In genomic region chr3:129520499-129520898, GRCm38 (mm10) we compare ENCODE assay signal across 10 mouse cellular contexts. TPM values are rescaled to one million over a fixed set of nuclear protein-coding genes. Genes with fewer than 3 reads are reported as not detected.
DNase-seq lines count a peak whose midpoint lies in the region; ATAC-seq and TF ChIP-seq lines count a peak whose summit lies in the region.
"Had no signal": no experiment of that assay in that cellular context is flagged by ENCODE, and none has a peak within 500 bp of the region (broad histone marks: within the 10 kb centered on the region; RNA-seq: fewer than 3 reads in every experiment).

No protein-coding gene starts in this region.

- no peak overlapping the region for H3K27ac ChIP-seq in layer of hippocampus, adult 2 months
- H3K27ac ChIP-seq in forebrain, embryonic 13.5 days: no peak overlapping the region
- H3K27ac ChIP-seq: embryonic facial prominence, embryonic 10.5 days; limb, embryonic 12.5 days; neural tube, embryonic 13.5 days had no signal

- no peak overlapping the region for H3K4me2 ChIP-seq in forebrain, embryonic 13.5 days
- H3K4me2 ChIP-seq: limb, embryonic 12.5 days; neural tube, embryonic 13.5 days had no signal

- ATAC-seq in forebrain, embryonic 13.5 days: no peak

- TF ChIP-seq CTCF in layer of hippocampus, adult 2 months (conservative IDR thresholded peaks at IDR 0.05): peak; percentile 73

- DNase-seq in layer of hippocampus, adult 2 months (ENCODE audit: low spot score in 2 of 2): peak in 1 of 2 experiments; percentile 35
- DNase-seq in layer of hippocampus, postnatal 10 days (ENCODE audit: low spot score in 2 of 2): no peak
- peak; percentile 81 for DNase-seq in CD4-positive, CD25-positive, alpha-beta regulatory T cell, adult 2 months (ENCODE audit: low read depth, low spot score)
- peak; percentile 51 for DNase-seq in NIH3T3 (ENCODE audit: low read depth)
- peak; percentile 78 for DNase-seq in naive thymus-derived CD4-positive, alpha-beta T cell, adult 2 months (ENCODE audit: low read depth)
- no peak for DNase-seq in urinary bladder, postnatal 36 days (ENCODE audit: low spot score in 2 of 2)

- no peaks in the 10 kb centered on the region for H3K36me3 ChIP-seq in forebrain, embryonic 13.5 days (ENCODE audit: poor library complexity, severe bottlenecking)
- H3K36me3 ChIP-seq: embryonic facial prominence, embryonic 10.5 days; limb, embryonic 12.5 days; neural tube, embryonic 13.5 days had no signal

- 86% methylated on average over 4 of the region's 4 CpGs for WGBS in forebrain, embryonic 13.5 days

- no peak overlapping the region for H3K4me3 ChIP-seq in layer of hippocampus, adult 2 months
- H3K4me3 ChIP-seq in forebrain, embryonic 13.5 days: no peak overlapping the region
- H3K4me3 ChIP-seq: embryonic facial prominence, embryonic 10.5 days; limb, embryonic 12.5 days; neural tube, embryonic 13.5 days had no signal

- H3K4me1 ChIP-seq in forebrain, embryonic 13.5 days: no peaks in the 10 kb centered on the region
- H3K4me1 ChIP-seq: embryonic facial prominence, embryonic 10.5 days; limb, embryonic 12.5 days; neural tube, embryonic 13.5 days had no signal

- H3K9ac ChIP-seq in forebrain, embryonic 13.5 days: no peak overlapping the region
- H3K9ac ChIP-seq: limb, embryonic 12.5 days; neural tube, embryonic 13.5 days had no signal

- no peaks in the 10 kb centered on the region for H3K9me3 ChIP-seq in forebrain, embryonic 13.5 days (replicated peaks)
- H3K9me3 ChIP-seq: embryonic facial prominence, embryonic 10.5 days; limb, embryonic 12.5 days; neural tube, embryonic 13.5 days had no signal

- no peaks in the 10 kb centered on the region for H3K27me3 ChIP-seq in forebrain, embryonic 13.5 days
- H3K27me3 ChIP-seq: limb, embryonic 12.5 days; neural tube, embryonic 13.5 days had no signal

RNA-seq across cellular contexts. Expression of gene Elovl6, which starts 11.7 kb away (rescaled TPM):
- 10 to 100 TPM; 28.3 to 30.4 TPM for total RNA-seq in layer of hippocampus, adult 2 months (2021)
- total RNA-seq in layer of hippocampus, postnatal 10 days (2021): 10 to 100 TPM; 53.8 to 55.6 TPM
- polyA plus RNA-seq in forebrain, embryonic 13.5 days (2015; fragmentation: Nextera tagmentation; extraction: Ambion mirVana): 33.5 and 34.9 TPM in 2 replicates

Comparison
In these comparisons a context has a peak if more than half of its experiments do, and no peak if none do; other contexts are left out.
1. DNase-seq: peak in CD4-positive, CD25-positive, alpha-beta regulatory T cell, adult 2 months (single experiment), NIH3T3 (single experiment) and naive thymus-derived CD4-positive, alpha-beta T cell, adult 2 months (single experiment); none in layer of hippocampus, postnatal 10 days (0 of 2) and urinary bladder, postnatal 36 days (0 of 2).